Mouse (Mus musculus): Measurements from ENCODE around the gene Gm12216.

Gene Gm12216

DNA sequence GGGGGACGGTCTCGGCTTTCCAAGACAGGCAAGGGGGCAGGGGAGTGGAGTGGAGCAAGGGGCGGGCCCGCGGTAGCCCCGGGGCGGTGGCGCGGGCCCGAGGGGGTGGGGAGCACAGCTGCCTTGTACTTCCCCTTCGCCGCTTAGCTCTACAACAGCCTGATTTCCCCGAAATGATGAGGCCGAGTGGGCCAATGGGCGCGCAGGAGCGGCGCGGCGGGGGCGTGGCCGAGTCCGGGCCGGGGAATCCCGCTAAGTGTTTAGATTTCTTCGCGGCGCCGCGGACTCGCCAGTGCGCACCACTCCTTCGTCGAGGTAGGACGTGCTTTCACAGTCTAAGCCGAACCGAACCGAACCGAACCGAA, 89.3 kb downstream of the Gm12216 start, which contains the start of gene Irf1:
Gene Irf1, plus strand, starts transcription at position 255 of the 365 bp plus-strand sequence.
- peak; percentile 96 to 98 for DNase-seq

DNA sequence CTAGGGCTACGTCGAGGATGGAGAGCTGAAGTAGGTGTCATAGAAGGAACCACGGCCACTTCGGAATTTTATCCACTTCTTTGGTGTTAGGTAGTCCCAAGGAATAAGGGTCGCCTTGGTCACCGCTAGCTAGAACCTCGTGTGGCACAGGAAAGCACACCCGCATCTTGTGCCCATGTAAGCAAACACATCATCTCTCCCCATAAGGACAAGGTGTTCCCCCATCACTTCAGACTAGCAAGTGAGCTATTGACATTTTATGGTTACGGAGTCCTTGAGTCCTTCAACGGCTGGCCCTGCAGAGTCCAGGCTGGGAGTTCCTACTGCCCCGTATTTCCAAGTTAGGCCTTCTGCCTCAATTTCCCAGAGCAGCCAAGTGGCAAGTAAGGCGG, 89.9 kb downstream of the Gm12216 start:
- no peak for DNase-seq

DNA sequence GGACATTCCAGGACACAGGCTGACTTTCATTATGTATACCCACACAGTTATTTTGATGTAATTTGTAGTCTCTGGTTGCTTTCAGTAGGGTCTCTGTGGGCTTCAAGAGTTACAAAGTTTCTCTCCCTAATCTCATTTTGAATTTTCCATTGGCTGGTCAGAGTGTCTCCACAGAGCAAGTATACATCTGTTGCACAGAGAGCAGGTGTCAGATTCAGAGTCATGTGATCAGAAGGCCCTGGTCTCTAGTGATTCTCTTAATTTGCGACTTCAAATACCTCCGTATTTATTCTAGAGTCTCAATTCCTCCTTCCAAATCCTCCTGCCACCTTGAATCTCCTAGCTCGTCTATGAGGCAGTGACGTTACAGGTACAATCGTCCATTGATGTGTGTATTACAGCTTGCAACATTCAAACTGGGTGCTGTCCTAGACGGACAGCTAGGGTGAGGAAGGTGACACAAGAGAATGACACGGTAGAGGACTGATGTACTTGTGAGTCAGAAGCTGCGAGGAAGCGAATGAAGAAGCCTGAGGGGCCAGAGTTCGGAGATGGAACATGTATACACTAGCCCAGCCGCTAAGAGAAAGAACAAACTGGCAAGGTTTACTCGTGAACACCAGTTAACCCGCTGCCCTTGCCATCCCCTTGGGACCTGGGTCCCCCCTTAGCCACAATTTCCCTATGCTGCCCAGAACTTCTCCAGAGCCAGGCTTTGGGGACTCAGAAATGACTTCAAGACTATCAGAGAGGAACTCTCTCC, 90.5 kb downstream of the Gm12216 start:
- DNase-seq = no peak

DNA sequence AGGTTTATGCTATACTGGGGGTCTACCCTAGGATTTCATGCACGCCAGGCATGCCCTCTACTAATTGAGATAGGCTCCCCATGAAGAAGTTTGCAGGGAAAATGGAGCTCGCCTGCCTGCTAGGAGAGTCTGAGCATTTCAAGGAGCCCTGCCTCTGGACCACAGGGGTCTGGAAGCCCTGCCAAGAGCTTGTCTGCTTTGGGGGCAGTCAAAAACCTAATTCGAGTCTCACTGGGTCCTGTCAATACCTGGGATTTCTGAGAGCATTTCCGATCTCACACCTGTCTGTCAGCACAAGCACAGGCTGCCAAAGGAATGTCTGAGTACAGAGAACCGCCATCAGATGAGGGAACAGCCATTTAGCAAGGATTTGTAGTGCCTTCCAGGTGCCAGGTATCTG, 94.5 kb downstream of the Gm12216 start:
- DNase-seq = peak in 1 of 2 experiments; percentile 12

DNA sequence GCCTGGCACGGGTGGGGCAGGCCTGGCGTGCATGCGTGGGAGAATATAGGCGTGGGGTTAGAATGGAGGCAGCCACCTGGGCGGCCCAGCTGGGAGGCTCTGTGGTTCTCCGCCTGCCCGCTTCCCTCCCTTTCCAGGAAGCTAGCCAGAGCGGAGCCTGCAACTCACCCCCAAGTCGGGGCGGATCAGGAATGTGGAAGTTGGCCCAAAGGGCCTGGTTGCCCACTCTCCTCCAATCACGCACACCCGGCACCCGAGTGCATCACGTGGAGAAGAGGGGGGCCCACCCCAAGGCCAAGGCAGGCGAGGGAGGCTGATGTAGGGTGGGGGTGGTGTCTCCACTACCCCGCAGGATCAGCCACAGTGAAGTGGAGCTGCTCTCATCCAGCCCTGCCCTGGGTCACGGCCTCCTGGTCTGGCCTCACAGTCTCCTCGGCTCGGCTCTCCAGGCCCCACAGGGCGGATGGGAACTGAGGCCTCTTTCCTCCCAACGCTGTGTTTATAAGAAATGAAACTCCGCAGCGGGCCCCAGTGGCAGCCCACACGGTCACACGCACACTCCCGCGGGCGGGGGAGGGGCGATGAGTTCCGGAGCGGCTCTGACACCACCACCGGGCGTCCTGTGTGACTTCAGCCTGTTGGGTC, 95.4 kb downstream of the Gm12216 start:
- peak; percentile 92 to 94 for DNase-seq

DNA sequence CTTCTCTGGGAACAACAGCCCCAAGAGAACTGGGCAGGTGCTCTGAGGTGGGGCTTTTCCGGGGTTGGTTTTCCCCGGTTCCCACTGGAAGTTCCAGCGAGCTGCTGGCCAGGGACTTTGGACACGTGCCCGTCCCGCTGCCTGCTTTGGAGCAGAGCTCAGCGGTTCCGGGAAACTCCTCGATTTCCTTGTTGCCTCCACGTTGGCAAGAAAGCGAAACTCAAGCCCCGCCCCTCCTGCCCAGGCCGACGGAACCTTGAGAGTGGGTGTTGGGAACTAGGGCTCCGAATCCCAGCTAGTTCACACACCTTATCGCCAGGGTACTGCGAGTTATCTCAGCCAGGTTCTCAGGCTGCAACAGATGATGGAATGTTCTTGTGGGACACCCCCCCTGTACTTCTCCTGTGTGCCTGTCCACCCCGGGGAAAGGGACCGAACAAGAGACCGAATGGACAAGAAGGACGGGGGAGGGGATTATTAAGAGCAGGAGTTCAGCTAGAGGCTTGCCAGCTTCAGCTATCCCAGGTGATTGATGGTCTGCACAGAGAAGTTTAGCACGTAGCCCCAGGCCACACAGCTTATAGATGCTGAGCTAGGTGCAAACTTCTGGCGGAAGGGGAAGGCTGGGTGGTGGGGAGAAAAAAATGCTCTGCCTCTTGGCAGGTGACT, 96.1 kb downstream of the Gm12216 start:
- peak; percentile 75 to 79 for DNase-seq

DNA sequence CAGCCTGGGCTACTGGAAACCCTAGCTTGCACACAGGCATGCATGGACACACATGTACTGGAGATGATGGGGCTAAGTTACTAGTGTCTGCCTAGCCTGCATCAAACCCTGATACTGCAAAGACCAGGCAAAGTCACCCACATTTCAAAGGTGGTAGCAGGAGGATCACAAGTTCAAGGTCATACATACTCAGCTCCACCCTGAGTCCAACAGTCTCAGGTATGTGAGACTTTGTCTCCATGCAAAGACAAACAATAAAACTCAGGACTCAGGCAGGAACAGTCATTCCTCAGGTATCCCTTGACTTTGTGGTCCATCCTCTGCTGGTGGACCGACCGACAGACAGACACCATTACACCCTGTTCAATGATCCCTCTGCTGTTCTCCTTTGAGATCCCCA, 96.6 kb downstream of the Gm12216 start:
- no peak for DNase-seq

DNA sequence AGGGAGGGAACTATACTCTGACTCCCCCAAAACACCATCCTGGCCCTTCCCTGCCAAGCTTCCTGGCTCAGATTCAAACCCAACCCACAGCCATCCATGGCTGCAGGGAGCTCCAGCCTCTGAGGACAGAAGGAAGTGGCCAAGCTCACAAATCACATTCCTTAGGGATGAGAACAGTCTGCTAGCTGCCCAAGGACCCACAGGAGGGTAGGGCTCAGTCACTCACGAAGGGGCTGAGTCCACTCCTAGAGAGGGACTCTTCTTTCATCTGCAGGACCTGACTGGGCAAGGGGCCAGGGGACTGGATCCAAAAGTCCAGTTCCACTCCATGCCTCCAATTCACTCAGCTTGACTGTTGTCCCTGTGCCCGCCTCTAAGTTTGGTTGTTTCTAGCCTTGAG, 97.2 kb downstream of the Gm12216 start:
- peak in 1 of 2 experiments; percentile 14 for DNase-seq

DNA sequence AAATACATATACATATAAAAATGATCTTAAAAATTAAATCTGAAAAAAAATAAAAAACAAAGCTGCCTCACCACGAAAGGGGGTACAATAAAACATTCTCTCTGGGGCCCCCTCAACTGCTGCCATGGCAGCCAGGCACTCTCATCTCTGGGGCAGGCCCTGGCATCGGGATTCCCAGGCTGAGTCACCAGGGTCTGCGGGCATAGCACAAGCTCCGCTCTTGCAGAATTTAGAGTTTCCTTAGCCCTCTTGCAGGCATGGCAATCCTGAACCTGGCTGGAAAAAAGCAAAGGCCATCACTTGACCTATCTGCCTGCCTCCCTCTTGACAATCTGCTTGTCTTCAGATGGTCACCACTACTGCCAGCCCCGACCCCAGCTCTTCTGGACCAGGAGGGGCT, 97.8 kb downstream of the Gm12216 start:
- peak in 1 of 2 experiments; percentile 13 for DNase-seq

DNA sequence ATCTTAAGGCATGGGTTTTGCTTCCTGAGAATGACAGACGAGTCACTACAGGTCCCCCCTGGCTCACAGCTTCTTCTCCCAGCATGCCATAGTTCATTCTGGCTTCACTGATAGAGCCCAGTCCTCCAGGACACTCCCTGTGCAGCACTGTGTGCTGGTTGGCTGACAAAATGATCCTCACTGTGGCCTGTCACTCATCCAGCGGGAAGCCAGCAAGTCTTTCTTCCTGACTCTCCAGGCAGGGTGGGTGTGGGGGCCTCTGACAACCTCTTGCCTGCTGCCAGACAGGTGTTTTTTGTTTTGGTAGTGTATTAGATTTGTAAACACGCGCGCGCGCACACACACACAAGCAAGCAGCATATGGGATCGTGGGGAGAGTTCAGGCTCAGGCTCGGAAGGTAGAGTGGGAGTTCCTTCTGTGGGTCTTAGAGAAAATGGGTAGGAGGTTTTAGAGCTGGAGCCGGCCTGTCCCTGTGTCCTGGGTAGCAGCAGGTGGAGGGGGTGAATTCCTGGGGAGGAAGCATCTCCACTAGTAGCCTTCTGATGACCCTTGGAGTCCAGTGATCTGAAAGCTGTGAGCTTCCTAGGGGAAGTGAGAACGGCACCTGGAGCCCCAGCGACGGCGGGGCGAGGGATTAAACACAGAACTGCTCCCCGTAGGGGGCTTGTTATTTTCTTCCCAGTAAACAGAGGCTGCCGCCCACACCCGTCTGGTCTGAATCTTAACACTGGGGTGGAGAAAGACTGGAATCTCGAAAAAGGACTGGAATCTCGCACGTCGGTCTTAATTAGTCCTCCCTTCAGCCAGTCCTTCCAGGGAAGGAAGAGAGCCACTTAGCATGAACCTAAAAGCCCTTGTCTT, 99.3 kb downstream of the Gm12216 start:
- peak in 1 of 2 experiments; percentile 13 for DNase-seq

DNA sequence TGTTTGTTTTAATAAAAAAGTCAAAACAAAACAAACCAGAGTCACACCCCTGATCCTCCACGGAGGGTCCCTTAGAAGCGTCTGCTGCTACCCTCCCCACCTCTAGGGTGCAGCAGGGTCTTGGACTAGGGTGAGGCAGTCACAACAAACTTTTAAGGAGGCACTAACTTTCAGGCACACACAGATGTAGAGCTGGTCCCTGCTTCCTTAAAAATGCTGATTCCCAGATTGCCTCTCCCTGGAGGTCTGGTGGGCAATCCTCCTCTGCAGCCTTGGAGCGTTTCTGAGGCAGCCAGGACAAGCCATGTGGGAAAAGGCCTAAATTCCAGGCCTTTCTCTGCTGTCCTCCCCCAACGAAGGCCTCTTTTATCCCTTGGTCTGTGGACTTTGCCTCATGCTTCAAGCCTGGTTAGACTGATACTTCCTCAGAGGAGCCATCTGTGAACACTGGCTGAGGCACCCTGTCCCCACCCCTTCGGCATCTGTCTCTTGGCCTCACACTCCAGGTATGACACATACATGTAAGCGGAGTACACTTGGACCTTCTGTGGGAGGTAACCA, 100.2 kb downstream of the Gm12216 start:
- DNase-seq = peak; percentile 49 to 64

DNA sequence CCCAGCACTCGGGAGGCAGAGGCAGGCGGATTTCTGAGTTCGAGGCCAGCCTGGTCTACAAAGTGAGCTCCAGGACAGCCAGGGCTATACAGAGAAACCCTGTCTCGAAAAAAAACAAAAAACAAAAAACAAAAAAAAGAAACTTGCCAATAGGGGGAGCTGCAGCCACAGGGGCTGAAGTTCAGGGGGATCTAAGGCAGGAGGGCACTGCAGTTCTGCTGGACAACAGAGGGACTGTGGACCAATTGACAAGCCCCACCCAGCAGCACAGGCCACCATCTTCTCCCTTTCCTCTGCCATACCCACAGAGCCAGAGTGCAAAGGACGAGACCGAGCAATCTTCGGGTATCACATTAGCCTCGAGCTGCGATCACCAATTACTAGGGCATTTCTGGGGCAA, 101.0 kb downstream of the Gm12216 start:
- peak in 1 of 2 experiments; percentile 19 for DNase-seq

DNA sequence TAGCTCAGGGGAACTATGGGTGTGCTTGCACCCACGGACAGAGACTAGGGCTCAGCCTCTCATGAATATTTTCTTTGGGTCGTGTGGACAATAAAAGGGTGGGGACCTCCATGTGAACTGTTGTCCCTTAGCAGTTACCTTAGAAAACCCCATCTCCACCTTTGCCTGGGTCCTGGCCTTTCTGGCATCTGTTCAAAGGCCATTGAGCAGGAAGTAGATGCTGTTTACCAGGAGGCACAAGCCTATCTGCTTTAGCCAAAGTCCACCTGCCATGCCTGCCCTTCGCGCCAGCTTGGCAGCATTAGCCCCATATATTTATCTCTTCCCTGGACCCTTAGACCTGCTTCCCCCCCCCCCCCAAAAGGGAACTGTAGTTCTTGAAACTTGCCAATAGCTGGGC, 101.4 kb downstream of the Gm12216 start:
- DNase-seq = peak in 1 of 2 experiments; percentile 12

DNA sequence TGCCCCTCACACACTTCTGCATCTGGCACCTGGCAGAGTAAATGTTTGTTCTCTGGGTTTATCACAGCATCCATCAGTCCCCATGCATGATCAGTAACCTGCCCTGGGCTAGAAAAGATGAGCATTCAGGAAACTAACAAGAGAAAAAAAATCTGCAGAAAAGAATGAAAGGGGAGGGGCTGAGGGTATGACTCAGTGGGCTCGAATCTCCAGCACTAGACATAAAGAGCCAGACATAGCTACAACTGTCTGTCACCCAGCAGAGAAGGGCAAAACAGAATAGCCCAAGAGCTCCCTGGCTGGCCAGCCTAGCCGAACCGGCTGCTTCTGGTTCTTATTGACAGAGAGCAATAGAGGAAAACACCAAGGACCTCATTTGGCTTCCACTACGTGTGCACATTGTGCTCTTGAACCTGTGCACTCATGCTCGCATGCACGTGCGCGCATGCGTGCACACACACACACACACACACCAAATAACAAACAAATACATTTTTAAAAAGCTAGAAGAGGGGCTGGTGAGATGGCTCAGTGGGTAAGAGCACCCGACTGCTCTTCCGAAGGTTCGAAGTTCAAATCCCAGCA, 104.0 kb downstream of the Gm12216 start:
- DNase-seq = peak in 1 of 2 experiments; percentile 46

DNA sequence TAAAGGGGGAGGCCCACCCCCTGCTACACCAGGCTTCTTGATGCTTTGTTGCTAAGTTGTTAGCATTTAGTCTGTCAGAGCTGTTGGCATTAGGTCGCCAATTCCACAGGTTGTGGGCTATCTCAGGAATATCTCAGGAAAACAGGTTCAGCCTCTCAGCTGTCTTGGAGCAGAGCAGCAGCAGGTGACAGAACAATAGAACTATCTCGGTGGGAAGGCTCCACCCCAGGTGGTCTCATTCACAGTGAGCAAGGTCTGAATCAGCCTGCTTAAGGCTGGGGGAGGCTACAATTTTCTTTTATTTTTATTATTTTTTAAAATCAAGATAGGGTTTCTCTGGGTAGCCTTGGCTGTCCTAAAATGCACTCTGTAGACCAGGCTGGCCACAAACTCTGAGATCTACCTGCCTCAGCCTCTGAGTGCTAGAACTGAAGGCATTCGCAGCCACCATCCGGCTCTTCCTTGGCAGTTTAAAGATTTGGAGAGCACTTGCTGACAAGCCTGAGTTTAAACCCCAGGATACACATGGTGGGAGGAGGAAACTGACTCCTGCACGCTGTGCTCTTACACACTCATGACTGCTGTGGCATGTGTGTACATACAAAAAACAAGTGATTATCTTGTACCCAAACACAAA, 109.2 kb downstream of the Gm12216 start:
- DNase-seq = no peak

DNA sequence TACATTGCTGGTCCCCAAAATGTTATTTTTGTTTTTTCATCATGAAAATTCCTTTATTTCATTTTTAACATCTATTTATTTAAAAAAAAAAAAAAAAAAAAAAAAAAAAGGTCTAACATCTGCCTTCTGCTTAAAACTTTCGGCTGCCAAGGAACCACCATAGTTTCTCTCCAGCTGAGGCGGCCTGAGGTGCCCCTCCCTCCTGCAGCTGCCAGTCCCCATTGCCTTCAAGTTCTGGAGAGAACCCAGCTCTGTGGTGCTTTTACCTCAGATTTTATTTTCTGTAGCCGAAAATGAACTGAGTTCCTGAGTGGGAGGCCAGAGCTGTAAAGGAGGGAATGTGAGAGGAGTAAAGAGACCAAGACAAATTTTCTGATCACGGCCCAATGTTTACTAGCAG, 109.8 kb downstream of the Gm12216 start:
- DNase-seq = peak in 1 of 2 experiments; percentile 59

DNA sequence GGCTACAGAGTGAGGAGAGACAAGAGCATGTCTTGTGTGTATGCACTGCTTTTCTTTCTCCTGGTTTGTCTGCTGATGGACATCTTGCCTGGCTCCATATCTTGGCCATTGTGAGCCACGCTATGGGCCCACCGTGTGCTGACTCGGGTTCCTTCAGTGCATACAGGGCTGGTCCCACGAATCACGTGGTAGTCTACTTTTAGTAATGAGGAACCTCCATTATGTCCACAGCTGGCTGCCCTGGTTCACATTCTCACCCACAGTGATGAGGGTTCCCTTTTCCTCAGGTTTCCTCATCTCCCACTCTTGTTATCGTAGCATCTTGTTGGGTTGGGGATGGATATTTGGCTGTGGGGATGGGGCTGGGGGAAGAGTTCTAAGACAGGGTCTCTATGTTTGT, 110.4 kb downstream of the Gm12216 start:
- DNase-seq = no peak

DNA sequence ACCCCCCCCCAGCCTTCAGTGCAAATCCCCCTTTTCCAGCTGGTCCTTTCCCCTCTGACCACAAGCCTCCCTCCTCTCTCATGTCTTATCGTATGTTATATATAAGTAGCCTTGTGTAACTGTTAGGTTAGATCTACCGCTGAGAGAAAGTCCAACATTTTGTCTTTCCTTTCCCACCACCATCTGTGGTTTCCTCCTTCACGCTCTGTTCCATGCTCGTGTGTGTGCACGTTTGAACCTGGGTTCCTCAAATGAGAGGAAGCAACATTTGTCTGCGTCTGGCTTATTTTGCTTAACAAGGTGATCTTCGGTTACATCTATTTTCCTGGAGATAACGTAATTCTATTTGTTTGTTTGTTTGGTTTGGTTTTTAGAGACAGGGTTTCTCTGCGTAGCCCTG, 111.1 kb downstream of the Gm12216 start:
- no peak for DNase-seq

DNA sequence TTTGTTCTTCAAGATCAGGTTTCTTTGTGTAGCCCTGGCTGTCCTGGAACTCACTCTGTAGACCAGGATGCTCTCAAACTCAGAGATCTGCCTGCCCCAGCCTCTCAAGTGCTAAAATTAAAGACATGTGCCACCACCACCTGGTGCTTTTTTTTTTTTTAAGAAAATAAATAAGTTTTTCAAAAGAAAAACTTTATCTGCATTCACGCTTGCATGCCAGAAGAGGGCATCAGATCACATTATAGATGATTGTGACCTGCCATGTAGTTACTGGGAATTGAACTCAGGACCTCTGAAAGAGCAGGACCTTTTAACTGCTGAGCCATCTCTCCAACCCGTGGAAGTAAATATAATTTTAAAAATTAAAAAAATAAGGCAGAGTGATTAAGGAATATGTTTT, 113.8 kb downstream of the Gm12216 start:
- DNase-seq = no peak

DNA sequence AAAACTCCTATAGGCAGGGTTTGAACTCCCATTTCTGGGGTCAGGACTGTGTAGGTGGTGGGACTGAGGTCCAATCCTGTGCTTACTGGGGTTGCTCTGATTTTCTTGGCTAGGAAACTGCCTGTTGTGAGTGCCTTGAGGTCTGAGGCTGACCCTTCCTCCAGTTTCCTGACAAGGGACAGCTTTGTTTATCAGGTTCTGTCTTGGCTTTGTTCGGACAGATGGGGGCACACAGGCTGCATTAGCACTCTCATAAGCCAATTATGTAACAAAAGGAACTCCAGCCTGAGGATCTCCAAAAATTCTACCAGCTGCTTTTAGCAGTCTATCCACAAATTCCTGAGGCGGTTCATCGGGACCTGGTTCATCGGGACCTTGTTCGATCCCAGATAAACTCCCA, 116.7 kb downstream of the Gm12216 start:
- no peak for DNase-seq

DNA sequence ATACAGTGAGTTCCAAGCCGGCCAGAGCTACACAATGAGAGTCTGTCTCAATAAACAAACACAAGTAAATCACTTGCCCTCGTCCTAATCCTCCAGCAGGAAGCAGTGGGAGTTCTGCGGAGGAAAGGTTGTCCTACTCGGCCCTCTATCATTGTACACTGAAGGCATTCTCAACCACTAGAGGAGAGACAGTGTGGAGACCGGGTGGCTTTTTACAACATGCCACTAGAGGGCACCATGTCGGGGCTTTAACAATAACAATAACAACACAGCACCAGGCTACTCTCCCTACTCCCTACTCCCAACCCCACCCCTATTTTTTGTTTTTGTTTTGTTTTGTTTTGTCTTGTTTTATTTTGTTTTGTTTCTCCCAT, 121.5 kb downstream of the Gm12216 start:
- peak; percentile 59 to 61 for DNase-seq

All from thymus, postnatal 36 days (tissue).